Mouse (Mus musculus): ENCODE results near the gene Zfp119b. TPM values are rescaled to one million over a fixed set of nuclear protein-coding genes. Genes with fewer than 3 reads are reported as not detected.
"Not testable (repeated sequence)": the region's sequence is repeated elsewhere in the genome, so short reads cannot be mapped to it uniquely, and the experiment has no call there.

Zfp119b gene
- polyA plus RNA-seq, 1 experiment from 2014 or later: 9.4 TPM

DNA sequence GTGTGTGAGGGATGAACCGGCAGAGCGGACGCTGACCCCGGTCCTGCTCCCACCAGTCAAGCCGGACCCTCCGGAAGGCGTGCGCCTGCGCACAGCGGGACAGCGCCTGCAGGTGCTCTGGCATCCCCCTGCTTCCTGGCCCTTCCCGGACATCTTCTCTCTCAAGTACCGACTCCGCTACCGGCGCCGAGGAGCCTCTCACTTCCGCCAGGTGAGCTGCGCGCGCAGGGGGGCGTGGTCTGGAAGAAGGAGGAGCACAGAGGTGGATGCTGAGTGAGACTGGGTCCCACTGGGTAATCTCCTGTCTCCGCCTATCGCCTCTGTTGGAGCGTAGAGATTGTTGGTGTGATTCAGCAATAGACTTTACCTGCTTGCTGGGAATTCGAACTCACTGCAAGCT, 6.8 kb upstream of the Zfp119b start:
- Histone ChIP-seq H3K4me2 (replicated peaks) (peak overlapping the region; percentile 59), H3K4me1 (replicated peaks) (peaks cover 37% of the 10 kb centered on the region), H3K9me3 (no peaks in the 10 kb centered on the region), H3K36me3 (0 out of 2 replicates have a peak, but pooled peaks cover under 1% of the 10 kb centered on the region), H3K9ac (replicated peaks) (peak overlapping the region; percentile 67), H3K27ac (peak overlapping the region; percentile 57), H3K27me3 (peaks cover 22% of the 10 kb centered on the region), H3K4me3 (replicated peaks) (peak overlapping the region; percentile 48)
- under 1% methylated on average over 26 of the region's 26 CpGs for WGBS
- ATAC-seq: peak; percentile 24

DNA sequence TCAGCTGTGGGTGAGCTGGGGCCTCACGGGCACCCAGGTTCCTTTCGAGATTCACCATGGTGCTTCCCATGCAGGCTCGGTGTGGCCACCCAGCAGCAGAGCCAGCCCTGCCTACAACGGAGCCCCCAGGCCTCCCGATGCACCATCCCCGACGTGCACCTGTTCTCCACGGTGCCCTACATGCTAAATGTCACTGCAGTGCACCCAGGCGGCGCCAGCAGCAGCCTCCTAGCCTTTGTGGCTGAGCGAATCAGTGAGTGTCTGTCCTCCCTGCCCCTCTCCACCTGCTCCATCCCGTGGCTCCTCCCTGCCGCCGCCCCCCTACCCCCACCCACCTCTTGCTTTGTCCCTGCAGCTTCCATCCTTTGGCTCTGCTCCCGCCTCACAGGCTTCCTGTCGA, 4.9 kb upstream of the Zfp119b start:
- peaks cover 29% of the 10 kb centered on the region for H3K4me1 ChIP-seq (replicated peaks)
- no peak overlapping the region for H3K4me3 ChIP-seq (replicated peaks)
- peaks cover 31% of the 10 kb centered on the region for H3K27me3 ChIP-seq
- no peak for ATAC-seq
- H3K9me3 ChIP-seq: no peaks in the 10 kb centered on the region
- 0 out of 2 replicates have a peak overlapping the region, but pooled peaks have one; percentile 14 for H3K9ac ChIP-seq (replicated peaks)
- H3K4me2 ChIP-seq (replicated peaks): no peak overlapping the region
- H3K27ac ChIP-seq: no peak overlapping the region
- 35% methylated on average over 16 of the region's 16 CpGs for WGBS
- no peaks in the 10 kb centered on the region for H3K36me3 ChIP-seq

DNA sequence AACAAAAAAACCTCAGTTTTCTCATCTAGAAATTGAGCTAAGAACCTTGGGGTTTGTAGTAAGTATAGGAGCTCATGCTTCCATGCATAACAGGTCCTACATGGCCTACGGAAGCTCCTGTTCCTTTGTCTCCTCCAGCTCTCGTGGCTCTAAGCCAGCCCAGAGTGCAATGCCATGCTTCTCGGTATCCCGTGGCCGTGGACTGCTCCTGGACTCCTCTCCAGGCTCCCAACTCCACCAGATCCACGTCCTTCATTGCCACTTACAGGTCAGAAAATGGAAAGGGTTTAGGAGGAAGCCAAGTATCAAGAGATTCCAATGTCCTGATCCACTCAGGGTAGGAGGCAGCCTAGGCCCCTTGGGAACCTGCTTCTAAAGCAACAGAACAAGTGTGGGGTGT, 4.5 kb upstream of the Zfp119b start:
- Histone ChIP-seq H3K27ac (no peak overlapping the region), H3K27me3 (peaks cover 31% of the 10 kb centered on the region), H3K36me3 (no peaks in the 10 kb centered on the region), H3K9me3 (no peaks in the 10 kb centered on the region), H3K4me1 (replicated peaks) (peaks cover 29% of the 10 kb centered on the region), H3K4me3 (replicated peaks) (no peak overlapping the region), H3K9ac (replicated peaks) (no peak overlapping the region), H3K4me2 (replicated peaks) (no peak overlapping the region)
- ATAC-seq: no peak
- 82% methylated on average over 6 of the region's 6 CpGs for WGBS

DNA sequence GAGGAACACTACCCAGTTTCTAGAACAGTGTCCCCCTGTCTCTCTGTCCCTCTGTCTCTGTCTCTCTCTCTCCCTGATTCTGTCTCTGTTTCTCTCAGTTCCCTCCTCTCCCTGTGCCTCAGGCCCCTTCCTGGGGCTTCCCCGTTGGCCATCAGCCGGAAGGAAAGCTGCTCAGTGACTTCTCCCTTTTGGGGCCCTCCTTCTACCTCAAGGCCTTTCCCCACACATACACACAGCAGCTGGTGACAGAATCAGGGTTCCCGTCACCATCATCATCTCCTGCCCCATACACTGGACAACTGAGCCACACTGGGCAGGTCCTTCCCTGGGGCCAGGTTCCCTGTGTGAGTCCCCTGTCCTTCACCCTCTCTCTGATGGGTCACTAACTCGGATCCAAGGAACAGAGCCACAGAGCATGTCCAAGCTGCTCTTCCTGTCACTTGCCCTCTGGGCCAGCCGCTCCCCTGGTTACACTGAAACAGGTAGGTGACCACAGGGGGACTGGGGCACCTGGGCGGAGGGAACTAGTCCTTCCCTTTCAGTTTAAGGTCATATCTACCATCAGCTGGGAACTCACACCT, 3.2 kb upstream of the Zfp119b start, which contains the start of gene Ebi3:
Gene Ebi3 (plus strand): TSS at position 194 of the 581 bp plus-strand sequence.
- Histone ChIP-seq H3K27me3 (peaks cover 31% of the 10 kb centered on the region), H3K9ac (replicated peaks) (no peak within 1 kb of the TSS), H3K36me3 (no peaks in the 10 kb centered on the region), H3K27ac (no peak within 1 kb of the TSS), H3K4me3 (replicated peaks) (no peak within 1 kb of the TSS), H3K9me3 (no peaks in the 10 kb centered on the region), H3K4me2 (replicated peaks) (no peak within 1 kb of the TSS), H3K4me1 (replicated peaks) (peaks cover 17% of the 10 kb centered on the region)
- ATAC-seq: no peak
- WGBS: 78% methylated on average over 6 of the region's 6 CpGs

DNA sequence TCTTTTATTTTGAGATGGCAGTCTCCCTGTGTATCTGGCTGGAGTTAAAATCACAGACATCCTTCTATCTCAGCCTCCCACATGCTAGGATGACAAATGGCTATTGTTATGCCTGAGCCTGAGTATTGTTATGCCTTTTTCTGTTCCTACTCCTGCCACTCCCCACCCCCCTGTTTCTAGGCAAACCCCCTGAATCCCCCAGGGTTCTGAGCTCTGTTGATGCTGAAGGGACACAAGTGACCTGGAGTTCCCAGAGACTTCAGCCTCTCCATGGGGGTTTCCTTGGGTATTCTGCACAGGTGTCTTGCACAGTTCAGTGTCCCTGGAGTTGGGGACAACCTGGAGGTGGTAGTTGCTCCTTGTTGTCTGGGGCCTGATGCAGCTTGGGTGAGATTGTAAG, 2.7 kb upstream of the Zfp119b start:
- ATAC-seq: no peak
- peaks cover 31% of the 10 kb centered on the region for H3K27me3 ChIP-seq
- no peak overlapping the region for H3K4me2 ChIP-seq (replicated peaks)
- H3K4me3 ChIP-seq (replicated peaks): no peak overlapping the region
- no peaks in the 10 kb centered on the region for H3K9me3 ChIP-seq
- no peak overlapping the region for H3K27ac ChIP-seq
- no peak overlapping the region for H3K9ac ChIP-seq (replicated peaks)
- H3K36me3 ChIP-seq: no peaks in the 10 kb centered on the region
- H3K4me1 ChIP-seq (replicated peaks): peaks cover 13% of the 10 kb centered on the region

DNA sequence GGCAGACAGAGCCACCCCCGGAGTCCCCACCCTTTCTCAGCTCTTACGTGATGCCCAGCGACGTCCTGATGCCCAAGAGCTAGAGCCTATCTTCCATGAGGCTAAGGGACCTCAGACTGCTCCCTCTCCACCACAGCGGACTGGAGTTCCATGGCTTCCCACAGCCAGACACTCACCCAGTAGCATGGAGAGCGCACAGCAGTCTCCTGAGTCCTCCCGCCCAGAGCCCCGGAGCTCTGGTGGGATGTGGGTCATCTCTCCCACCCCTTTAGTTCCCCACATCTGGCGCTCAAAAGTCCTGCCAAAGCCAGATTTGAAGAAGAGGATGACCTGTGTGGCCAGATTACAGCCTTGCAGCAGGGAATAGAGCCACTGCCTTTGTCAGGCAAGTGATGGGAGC, 1.3 kb upstream of the Zfp119b start:
- Histone ChIP-seq H3K9ac (replicated peaks) (no peak overlapping the region), H3K4me1 (replicated peaks) (peaks cover 5% of the 10 kb centered on the region), H3K4me3 (replicated peaks) (no peak overlapping the region), H3K27ac (no peak overlapping the region), H3K27me3 (peaks cover 31% of the 10 kb centered on the region), H3K4me2 (replicated peaks) (no peak overlapping the region), H3K36me3 (no peaks in the 10 kb centered on the region), H3K9me3 (no peaks in the 10 kb centered on the region)
- ATAC-seq: no peak
- 81% methylated on average over 9 of the region's 9 CpGs for WGBS

DNA sequence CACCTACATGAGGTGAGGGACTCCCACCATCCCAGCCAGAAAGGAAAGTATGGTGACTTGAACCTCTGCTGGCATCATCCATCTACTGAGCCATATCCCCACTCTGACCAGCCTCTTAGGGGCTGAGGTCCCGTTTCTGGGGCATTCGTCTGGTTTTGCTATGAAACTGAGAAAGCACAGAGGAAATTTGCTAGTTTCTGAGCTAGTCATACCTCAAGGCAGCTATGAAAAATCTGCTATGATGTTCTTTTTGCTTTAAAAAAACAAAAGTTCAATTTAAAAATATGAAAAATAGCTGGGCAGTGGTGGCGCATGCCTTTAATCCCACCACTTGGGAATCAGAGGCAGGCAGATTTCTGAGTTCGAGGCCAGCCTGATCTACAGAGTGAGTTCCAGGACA, 653 bp downstream of the Zfp119b start:
- ATAC-seq: no peak
- Histone ChIP-seq H3K27me3 (peaks cover 17% of the 10 kb centered on the region), H3K9me3 (no peaks in the 10 kb centered on the region), H3K27ac (no peak overlapping the region), H3K4me3 (replicated peaks) (no peak overlapping the region), H3K4me1 (replicated peaks) (peaks cover 12% of the 10 kb centered on the region), H3K36me3 (no peaks in the 10 kb centered on the region), H3K4me2 (replicated peaks) (no peak overlapping the region), H3K9ac (replicated peaks) (no peak overlapping the region)
- 87% methylated on average over 4 of the region's 4 CpGs for WGBS

DNA sequence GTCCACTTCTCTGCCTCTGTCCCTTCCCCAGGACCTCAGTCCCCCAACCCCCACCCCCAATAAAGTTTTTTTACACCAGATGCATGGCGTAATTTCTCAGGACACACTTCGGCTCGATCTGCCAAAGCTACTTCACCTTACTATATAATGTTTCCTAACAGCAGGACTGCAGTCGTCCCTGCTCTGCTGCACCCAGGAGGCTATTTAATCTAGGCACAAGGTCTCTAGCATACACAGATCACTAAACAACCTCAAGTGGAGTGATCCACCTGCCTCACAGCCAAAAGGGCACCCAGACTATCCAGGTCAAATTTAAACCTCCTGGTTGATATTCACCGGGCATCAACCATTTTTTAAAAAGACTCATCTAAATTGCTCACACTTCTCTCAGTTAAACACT, 3.6 kb downstream of the Zfp119b start:
- H3K4me1 ChIP-seq (replicated peaks): peaks cover 12% of the 10 kb centered on the region
- no peaks in the 10 kb centered on the region for H3K9me3 ChIP-seq
- peak overlapping the region; percentile 49 for H3K4me3 ChIP-seq (replicated peaks)
- peak overlapping the region; percentile 92 for H3K27ac ChIP-seq
- ATAC-seq: no peak
- peak overlapping the region; percentile 63 for H3K9ac ChIP-seq (replicated peaks)
- H3K36me3 ChIP-seq: 0 out of 2 replicates have a peak, but pooled peaks cover 6% of the 10 kb centered on the region
- H3K27me3 ChIP-seq: peaks cover 7% of the 10 kb centered on the region; the same call in 1 of the 2 replicates
- peak overlapping the region; percentile 63 for H3K4me2 ChIP-seq (replicated peaks)
- 31% methylated on average over 5 of the region's 5 CpGs for WGBS

DNA sequence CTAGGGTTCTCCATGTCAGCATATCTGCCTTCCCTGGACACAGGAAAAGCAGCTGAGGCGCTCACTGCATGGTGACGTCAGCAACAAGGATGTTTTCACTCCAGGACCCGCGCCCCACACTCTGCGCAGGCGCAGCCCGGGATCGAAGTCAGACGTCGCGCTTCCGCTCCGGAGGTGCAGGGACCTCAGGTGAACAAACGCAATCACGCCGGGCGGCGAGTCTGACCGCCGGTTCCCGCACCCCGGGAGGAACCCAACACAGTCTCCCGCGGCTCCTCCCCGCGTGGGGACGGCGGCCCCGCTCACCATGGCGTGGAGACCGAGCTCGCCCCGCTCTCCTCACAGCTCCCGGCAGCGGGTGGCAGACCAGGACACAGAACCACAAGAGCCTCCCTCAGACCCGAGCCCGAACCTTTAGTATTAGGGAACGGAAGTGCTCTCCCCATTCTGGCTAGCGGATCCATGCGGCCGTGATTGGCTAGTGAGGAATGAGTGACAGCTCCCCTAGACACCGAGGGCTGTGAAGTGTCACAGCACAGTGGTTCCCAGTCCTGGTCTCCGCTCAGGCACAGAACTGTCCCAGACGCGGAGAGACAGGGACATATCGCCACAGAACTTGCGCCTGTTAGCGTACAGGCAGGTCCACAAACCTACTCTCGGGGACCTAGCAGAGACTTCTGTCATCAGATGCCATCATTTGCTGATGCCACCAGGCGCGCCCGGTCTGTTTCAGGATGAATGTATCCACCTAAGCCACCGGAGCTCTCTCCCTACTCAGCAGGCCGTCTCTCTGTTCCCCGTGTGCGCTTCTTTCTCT, 4.2 kb downstream of the Zfp119b start:
- H3K4me1 ChIP-seq (replicated peaks): peaks cover 12% of the 10 kb centered on the region
- H3K4me3 ChIP-seq (replicated peaks): peak overlapping the region; percentile 49
- not testable (repeated sequence) for H3K27me3 ChIP-seq, H3K9me3 ChIP-seq
- H3K27ac ChIP-seq: peak overlapping the region; percentile 92
- under 1% methylated on average over 56 of the region's 56 CpGs for WGBS
- H3K9ac ChIP-seq (replicated peaks): peak overlapping the region; percentile 63
- H3K36me3 ChIP-seq: peaks cover 11% of the 10 kb centered on the region
- ATAC-seq: peak; percentile 99
- H3K4me2 ChIP-seq (replicated peaks): peak overlapping the region; percentile 63

DNA sequence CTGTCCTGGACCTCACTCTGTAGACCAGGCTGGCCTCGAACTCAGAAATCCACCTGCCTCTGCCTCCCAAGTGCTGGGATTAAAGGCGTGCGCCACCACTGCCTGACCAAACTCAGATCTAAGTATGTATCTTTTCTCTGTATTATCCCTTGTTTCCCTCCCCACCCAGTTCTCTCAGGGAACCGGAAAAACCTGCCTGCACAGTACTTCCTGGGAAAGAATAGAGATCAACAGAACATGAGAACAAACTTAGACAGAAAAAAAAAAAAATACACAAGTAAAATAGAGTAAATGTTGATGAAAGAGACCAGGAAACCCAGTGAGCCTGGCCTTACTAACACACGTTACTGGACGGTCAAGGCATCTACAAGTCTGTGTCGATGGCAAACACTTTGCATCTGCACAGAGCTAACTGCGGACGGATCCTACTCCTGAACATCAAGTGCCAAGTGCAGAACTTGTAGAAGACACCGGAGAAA, 4.9 kb downstream of the Zfp119b start:
- Histone ChIP-seq H3K4me2 (replicated peaks) (peak overlapping the region; percentile 63), H3K27ac (peak overlapping the region; percentile 92), H3K4me3 (replicated peaks) (peak overlapping the region; percentile 49), H3K36me3 (peaks cover 18% of the 10 kb centered on the region), H3K9ac (replicated peaks) (peak overlapping the region; percentile 63; the same call in 1 of the 2 replicates), H3K4me1 (replicated peaks) (peaks cover 12% of the 10 kb centered on the region)
- not testable (repeated sequence) for H3K9me3 ChIP-seq, ATAC-seq, H3K27me3 ChIP-seq
- 37% methylated on average over 10 of the region's 10 CpGs for WGBS

DNA sequence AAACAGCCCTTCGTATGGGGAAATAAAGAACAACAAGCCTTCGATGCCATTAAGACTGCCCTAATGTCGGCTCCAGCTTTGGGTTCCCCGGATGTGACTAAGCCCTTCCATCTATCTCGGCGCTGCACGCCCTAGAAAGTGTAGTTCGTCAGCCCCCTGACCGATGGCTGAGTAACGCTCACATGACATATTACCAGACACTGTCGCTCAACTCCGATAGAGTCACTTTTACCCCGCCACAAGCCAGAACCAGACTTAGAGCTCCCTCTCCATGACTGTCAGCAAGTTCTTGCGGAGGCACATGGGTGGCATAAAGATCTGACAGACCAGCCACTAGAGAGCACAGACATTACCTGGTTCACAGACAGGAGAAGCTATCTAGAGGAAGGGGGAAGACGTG, 16.1 kb downstream of the Zfp119b start:
- Histone ChIP-seq H3K27ac (no peak overlapping the region), H3K27me3 (no peaks in the 10 kb centered on the region), H3K4me2 (replicated peaks) (no peak overlapping the region), H3K9ac (replicated peaks) (no peak overlapping the region), H3K4me3 (replicated peaks) (no peak overlapping the region), H3K4me1 (replicated peaks) (peaks cover 6% of the 10 kb centered on the region; the same call in 1 of the 2 replicates), H3K9me3 (no peaks in the 10 kb centered on the region; the same call in 1 of the 2 replicates), H3K36me3 (peaks cover 3% of the 10 kb centered on the region; the same call in 1 of the 2 replicates)
- no peak for ATAC-seq
- WGBS: 91% methylated on average over 15 of the region's 15 CpGs

DNA sequence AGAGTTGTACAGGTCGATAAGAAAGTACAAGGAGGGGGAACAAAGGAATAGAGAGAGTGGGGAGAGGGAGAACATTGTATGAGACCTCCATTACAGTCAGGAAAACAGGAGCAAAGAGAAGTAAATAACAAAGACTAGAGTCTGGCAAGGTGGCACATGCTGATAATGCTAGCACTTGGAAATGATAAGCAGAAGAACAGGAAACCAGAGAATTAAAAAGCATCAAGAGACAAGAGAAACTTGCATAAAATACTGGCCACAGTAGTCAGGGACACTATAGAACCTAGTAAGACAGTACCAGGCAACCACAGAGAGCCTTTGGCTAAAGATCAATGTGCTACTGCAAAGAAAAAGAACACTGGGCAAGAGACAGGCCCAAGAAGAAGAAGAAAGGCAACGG, 16.7 kb downstream of the Zfp119b start:
- H3K4me1 ChIP-seq (replicated peaks): peaks cover 6% of the 10 kb centered on the region; the same call in 1 of the 2 replicates
- ATAC-seq: no peak
- peak overlapping the region; percentile 63 for H3K4me2 ChIP-seq (replicated peaks)
- 71% methylated on average over 2 of the region's 2 CpGs for WGBS
- no peak overlapping the region for H3K27ac ChIP-seq
- no peaks in the 10 kb centered on the region; the same call in 1 of the 2 replicates for H3K9me3 ChIP-seq
- H3K9ac ChIP-seq (replicated peaks): peak overlapping the region; percentile 52; the same call in 1 of the 2 replicates
- H3K36me3 ChIP-seq: no peaks in the 10 kb centered on the region
- no peaks in the 10 kb centered on the region for H3K27me3 ChIP-seq
- H3K4me3 ChIP-seq (replicated peaks): peak overlapping the region; percentile 55
